Mouse (Mus musculus) limb, embryonic 15.5 days (tissue): ENCODE data around the gene Dpp6. TPM values are rescaled to one million over a fixed set of nuclear protein-coding genes. Genes with fewer than 3 reads are reported as not detected.

Source experiments
- ATAC-seq: fragments of 200-750 bp; cut with Nextera tagmentation; 2 replicates; pipeline ENCODE4 v1.8.0; 2017; ENCODE audit warnings: low read depth, moderate TSS enrichment; ENCODE audit not compliant: insufficient number of reproducible peaks, low FRiP score, low TSS enrichment
- H3K27ac ChIP-seq: fragments of 300-500 bp; sonication (generic); 2 replicates; pipeline ENCODE4 v1.5.1; 2015; ENCODE audit warnings: moderate library complexity, mild to moderate bottlenecking, inconsistent platforms
- H3K27me3 ChIP-seq: fragments of 300-500 bp; sonication (generic); 2 replicates; pipeline ENCODE4 v1.6.1; 2015; ENCODE audit warnings: inconsistent platforms
- H3K36me3 ChIP-seq: fragments of 300-500 bp; sonication (generic); 2 replicates; pipeline ENCODE4 v1.6.1; 2015; ENCODE audit warnings: inconsistent platforms
- H3K4me1 ChIP-seq: fragments of 300-500 bp; sonication (generic); 2 replicates; pipeline ENCODE4 v1.6.1; 2015; ENCODE audit warnings: inconsistent platforms
- H3K4me2 ChIP-seq: fragments of 300-500 bp; sonication (generic); 2 replicates; pipeline ENCODE4 v1.6.1; 2015; ENCODE audit warnings: mild to moderate bottlenecking, inconsistent platforms
- H3K4me3 ChIP-seq: fragments of 300-500 bp; sonication (generic); 2 replicates; pipeline ENCODE4 v1.5.1; 2015; ENCODE audit warnings: mild to moderate bottlenecking, inconsistent platforms
- H3K9ac ChIP-seq: fragments of 300-500 bp; sonication (generic); 2 replicates; pipeline ENCODE4 v1.6.1; 2015; ENCODE audit warnings: inconsistent platforms
- H3K9me3 ChIP-seq: fragments of 300-500 bp; sonication (generic); 2 replicates; pipeline ENCODE4 v1.6.1; 2016; ENCODE audit warnings: inconsistent platforms
- WGBS: fragments of 180-500 bp; shearing (Covaris S2); methylation state at CpG from one replicate; pipeline ENCODE4 v1.1.7; 2015; 5-methylcytosine and 5-hydroxymethylcytosine counted together
- polyA plus RNA-seq: library from polyadenylated mRNA; unstranded; fragments of >200 nt; fragmentation: Nextera tagmentation; extraction: Ambion mirVana; gene quantifications from 2 replicates; pipeline ENCODE4 v1.2.1, GENCODE M21; 2015

Dpp6 gene
- polyA plus RNA-seq, 1 experiment from 2014 or later = 1.9 TPM

- Histone ChIP-seq H3K27me3 (no peaks in the 10 kb centered on the region), H3K4me3 (no peak overlapping the region), H3K4me2 (no peak overlapping the region), H3K4me1 (no peaks in the 10 kb centered on the region), H3K9ac (no peak overlapping the region), H3K27ac (no peak overlapping the region), H3K36me3 (no peaks in the 10 kb centered on the region), H3K9me3 (no peaks in the 10 kb centered on the region)
- 41% methylated on average over 1 of the region's 1 CpGs for WGBS
- ATAC-seq = no peak
Observed at GRCm38 (mm10) chr5:26979348-26979747, 162.3 kb downstream of the Dpp6 start.

- Histone ChIP-seq H3K4me1 (no peaks in the 10 kb centered on the region), H3K27me3 (no peaks in the 10 kb centered on the region), H3K4me2 (no peak overlapping the region), H3K9me3 (no peaks in the 10 kb centered on the region), H3K27ac (no peak overlapping the region), H3K36me3 (no peaks in the 10 kb centered on the region), H3K4me3 (no peak overlapping the region), H3K9ac (no peak overlapping the region)
- 66% methylated on average over 3 of the region's 3 CpGs for WGBS
- ATAC-seq = no peak
Observed at GRCm38 (mm10) chr5:26979755-26980154, 162.8 kb downstream of the Dpp6 start.

GRCm38 (mm10) chr5:26985114-26985513 lies 168.1 kb downstream of the Dpp6 start:
- H3K27ac ChIP-seq = no peak overlapping the region
- WGBS = 26% methylated on average over 1 of the region's 1 CpGs
- no peak overlapping the region for H3K9ac ChIP-seq
- H3K4me3 ChIP-seq = no peak overlapping the region
- H3K27me3 ChIP-seq = no peaks in the 10 kb centered on the region
- no peak overlapping the region for H3K4me2 ChIP-seq
- no peak for ATAC-seq
- H3K9me3 ChIP-seq = no peaks in the 10 kb centered on the region
- no peaks in the 10 kb centered on the region for H3K4me1 ChIP-seq
- no peaks in the 10 kb centered on the region for H3K36me3 ChIP-seq

GRCm38 (mm10) chr5:26991587-26991986 lies 174.6 kb downstream of the Dpp6 start:
- H3K4me1 ChIP-seq = no peaks in the 10 kb centered on the region
- H3K36me3 ChIP-seq = no peaks in the 10 kb centered on the region
- no peak overlapping the region for H3K4me2 ChIP-seq
- no peak overlapping the region for H3K9ac ChIP-seq
- no peaks in the 10 kb centered on the region for H3K9me3 ChIP-seq
- no peak overlapping the region for H3K4me3 ChIP-seq
- 27% methylated on average over 2 of the region's 2 CpGs for WGBS
- ATAC-seq = no peak
- H3K27me3 ChIP-seq = no peaks in the 10 kb centered on the region
- H3K27ac ChIP-seq = no peak overlapping the region

- 93% methylated on average over 7 of the region's 7 CpGs for WGBS
- H3K4me3 ChIP-seq = no peak overlapping the region
- H3K4me1 ChIP-seq = no peaks in the 10 kb centered on the region
- H3K4me2 ChIP-seq = no peak overlapping the region
- no peak overlapping the region for H3K27ac ChIP-seq
- no peak for ATAC-seq
- no peaks in the 10 kb centered on the region for H3K9me3 ChIP-seq
- H3K27me3 ChIP-seq = no peaks in the 10 kb centered on the region
- H3K9ac ChIP-seq = no peak overlapping the region
- no peaks in the 10 kb centered on the region for H3K36me3 ChIP-seq
Observed at GRCm38 (mm10) chr5:27003537-27003936, 186.5 kb downstream of the Dpp6 start.

GRCm38 (mm10) chr5:27009157-27009556 lies 192.2 kb downstream of the Dpp6 start:
- Histone ChIP-seq H3K9me3 (no peaks in the 10 kb centered on the region), H3K27me3 (no peaks in the 10 kb centered on the region), H3K27ac (no peak overlapping the region), H3K9ac (no peak overlapping the region), H3K4me3 (no peak overlapping the region), H3K4me2 (no peak overlapping the region), H3K4me1 (no peaks in the 10 kb centered on the region), H3K36me3 (no peaks in the 10 kb centered on the region)
- ATAC-seq = no peak

- Histone ChIP-seq H3K9ac (no peak overlapping the region), H3K4me3 (no peak overlapping the region), H3K9me3 (no peaks in the 10 kb centered on the region), H3K4me1 (no peaks in the 10 kb centered on the region), H3K27ac (no peak overlapping the region), H3K4me2 (no peak overlapping the region), H3K36me3 (no peaks in the 10 kb centered on the region), H3K27me3 (no peaks in the 10 kb centered on the region)
- ATAC-seq = no peak
- 83% methylated on average over 5 of the region's 5 CpGs for WGBS
Observed at GRCm38 (mm10) chr5:27010582-27010981, 193.6 kb downstream of the Dpp6 start.

- Histone ChIP-seq H3K27ac (no peak overlapping the region), H3K9me3 (no peaks in the 10 kb centered on the region), H3K36me3 (no peaks in the 10 kb centered on the region), H3K4me3 (no peak overlapping the region), H3K4me2 (no peak overlapping the region), H3K4me1 (no peaks in the 10 kb centered on the region), H3K27me3 (no peaks in the 10 kb centered on the region), H3K9ac (no peak overlapping the region)
- WGBS = 64% methylated on average over 3 of the region's 3 CpGs
- no peak for ATAC-seq
Observed at GRCm38 (mm10) chr5:27018314-27018956, 201.4 kb downstream of the Dpp6 start.

GRCm38 (mm10) chr5:27028611-27029010 lies 211.6 kb downstream of the Dpp6 start:
- H3K4me1 ChIP-seq = no peaks in the 10 kb centered on the region
- 73% methylated on average over 1 of the region's 1 CpGs for WGBS
- H3K4me2 ChIP-seq = no peak overlapping the region
- no peak for ATAC-seq
- no peak overlapping the region for H3K4me3 ChIP-seq
- no peak overlapping the region for H3K27ac ChIP-seq
- no peak overlapping the region for H3K9ac ChIP-seq
- no peaks in the 10 kb centered on the region for H3K27me3 ChIP-seq
- H3K36me3 ChIP-seq = no peaks in the 10 kb centered on the region
- H3K9me3 ChIP-seq = no peaks in the 10 kb centered on the region

- no peak overlapping the region for H3K9ac ChIP-seq
- no peaks in the 10 kb centered on the region for H3K4me1 ChIP-seq
- H3K4me3 ChIP-seq = no peak overlapping the region
- no peaks in the 10 kb centered on the region for H3K27me3 ChIP-seq
- WGBS = 19% methylated on average over 5 of the region's 5 CpGs
- no peak overlapping the region for H3K27ac ChIP-seq
- no peak for ATAC-seq
- no peaks in the 10 kb centered on the region for H3K36me3 ChIP-seq
- H3K4me2 ChIP-seq = no peak overlapping the region
- no peaks in the 10 kb centered on the region for H3K9me3 ChIP-seq
Observed at GRCm38 (mm10) chr5:27029784-27030183, 212.8 kb downstream of the Dpp6 start.

GRCm38 (mm10) chr5:27034858-27035257 lies 217.9 kb downstream of the Dpp6 start:
- H3K36me3 ChIP-seq = no peaks in the 10 kb centered on the region
- no peak overlapping the region for H3K4me3 ChIP-seq
- H3K9me3 ChIP-seq = no peaks in the 10 kb centered on the region
- no peak overlapping the region for H3K9ac ChIP-seq
- H3K27ac ChIP-seq = no peak overlapping the region
- 60% methylated on average over 4 of the region's 4 CpGs for WGBS
- no peaks in the 10 kb centered on the region for H3K4me1 ChIP-seq
- H3K27me3 ChIP-seq = no peaks in the 10 kb centered on the region
- ATAC-seq = no peak
- H3K4me2 ChIP-seq = no peak overlapping the region

- H3K4me1 ChIP-seq = no peaks in the 10 kb centered on the region
- 36% methylated on average over 1 of the region's 1 CpGs for WGBS
Observed at GRCm38 (mm10) chr5:27035291-27035690, 218.3 kb downstream of the Dpp6 start.

GRCm38 (mm10) chr5:27035891-27036290 lies 218.9 kb downstream of the Dpp6 start:
- no peak overlapping the region for H3K9ac ChIP-seq
- no peak for ATAC-seq
- H3K27ac ChIP-seq = no peak overlapping the region
- H3K4me3 ChIP-seq = no peak overlapping the region
- no peaks in the 10 kb centered on the region for H3K27me3 ChIP-seq
- no peaks in the 10 kb centered on the region for H3K9me3 ChIP-seq
- H3K4me2 ChIP-seq = no peak overlapping the region
- no peaks in the 10 kb centered on the region for H3K36me3 ChIP-seq
- no peaks in the 10 kb centered on the region for H3K4me1 ChIP-seq
- WGBS = 21% methylated on average over 2 of the region's 2 CpGs

More at GRCm38 (mm10) chr5:27035291-27035690, 218.3 kb downstream of the Dpp6 start:
- H3K27me3 ChIP-seq = no peaks in the 10 kb centered on the region
- no peaks in the 10 kb centered on the region for H3K9me3 ChIP-seq
- ATAC-seq = no peak
- H3K36me3 ChIP-seq = no peaks in the 10 kb centered on the region
- no peak overlapping the region for H3K9ac ChIP-seq
- H3K4me2 ChIP-seq = no peak overlapping the region
- H3K27ac ChIP-seq = no peak overlapping the region
- H3K4me3 ChIP-seq = no peak overlapping the region
